Mouse (Mus musculus) limb, embryonic 15.5 days (tissue): ENCODE results near the gene Crb1. TPM values are rescaled to one million over a fixed set of nuclear protein-coding genes. Genes with fewer than 3 reads are reported as not detected.

Experiments used
- ATAC-seq: fragments of 200-750 bp; cut with Nextera tagmentation; 2 replicates; pipeline ENCODE4 v1.8.0; 2017; ENCODE audit warnings: low read depth, moderate TSS enrichment; ENCODE audit not compliant: insufficient number of reproducible peaks, low FRiP score, low TSS enrichment
- H3K27ac ChIP-seq: fragments of 300-500 bp; sonication (generic); 2 replicates; pipeline ENCODE4 v1.5.1; 2015; ENCODE audit warnings: moderate library complexity, mild to moderate bottlenecking, inconsistent platforms
- H3K27me3 ChIP-seq: fragments of 300-500 bp; sonication (generic); 2 replicates; pipeline ENCODE4 v1.6.1; 2015; ENCODE audit warnings: inconsistent platforms
- H3K36me3 ChIP-seq: fragments of 300-500 bp; sonication (generic); 2 replicates; pipeline ENCODE4 v1.6.1; 2015; ENCODE audit warnings: inconsistent platforms
- H3K4me1 ChIP-seq: fragments of 300-500 bp; sonication (generic); 2 replicates; pipeline ENCODE4 v1.6.1; 2015; ENCODE audit warnings: inconsistent platforms
- H3K4me2 ChIP-seq: fragments of 300-500 bp; sonication (generic); 2 replicates; pipeline ENCODE4 v1.6.1; 2015; ENCODE audit warnings: mild to moderate bottlenecking, inconsistent platforms
- H3K4me3 ChIP-seq: fragments of 300-500 bp; sonication (generic); 2 replicates; pipeline ENCODE4 v1.5.1; 2015; ENCODE audit warnings: mild to moderate bottlenecking, inconsistent platforms
- H3K9ac ChIP-seq: fragments of 300-500 bp; sonication (generic); 2 replicates; pipeline ENCODE4 v1.6.1; 2015; ENCODE audit warnings: inconsistent platforms
- H3K9me3 ChIP-seq: fragments of 300-500 bp; sonication (generic); 2 replicates; pipeline ENCODE4 v1.6.1; 2016; ENCODE audit warnings: inconsistent platforms
- WGBS: fragments of 180-500 bp; shearing (Covaris S2); methylation state at CpG from one replicate; pipeline ENCODE4 v1.1.7; 2015; 5-methylcytosine and 5-hydroxymethylcytosine counted together
- polyA plus RNA-seq: library from polyadenylated mRNA; unstranded; fragments of >200 nt; fragmentation: Nextera tagmentation; extraction: Ambion mirVana; gene quantifications from 2 replicates; pipeline ENCODE4 v1.2.1, GENCODE M21; 2015

The Crb1 gene
- polyA plus RNA-seq, 1 experiment from 2014 or later, result not detected

GRCm38 (mm10) chr1:139153006-139153405 lies 223.9 kb downstream of the Crb1 start:
- WGBS, result 75% methylated on average over 2 of the region's 2 CpGs
- Histone ChIP-seq H3K9me3 (no peaks in the 10 kb centered on the region), H3K4me3 (no peak overlapping the region), H3K27me3 (no peaks in the 10 kb centered on the region), H3K4me2 (no peak overlapping the region), H3K36me3 (no peaks in the 10 kb centered on the region), H3K4me1 (no peaks in the 10 kb centered on the region), H3K9ac (no peak overlapping the region), H3K27ac (no peak overlapping the region)
- no peak for ATAC-seq

Other genes with a start within 250 kb of the Crb1 start
- gene Zbtb41, start 45.2 kb upstream of the Crb1 start, polyA plus RNA-seq, result 9.3 and 9.5 TPM in 2 replicates
- gene Aspm, start 77.7 kb upstream of the Crb1 start, polyA plus RNA-seq, result 10.6 and 12.8 TPM in 2 replicates
- gene F13b, start 124.6 kb upstream of the Crb1 start, polyA plus RNA-seq, result 0.14 TPM in 1 of 2 replicates, not detected in the other
- not detected in 2 replicates for gene Cfhr1, start 183.2 kb upstream of the Crb1 start, polyA plus RNA-seq